Mouse (Mus musculus): ENCODE measurements around the gene Atf5.

DNA sequence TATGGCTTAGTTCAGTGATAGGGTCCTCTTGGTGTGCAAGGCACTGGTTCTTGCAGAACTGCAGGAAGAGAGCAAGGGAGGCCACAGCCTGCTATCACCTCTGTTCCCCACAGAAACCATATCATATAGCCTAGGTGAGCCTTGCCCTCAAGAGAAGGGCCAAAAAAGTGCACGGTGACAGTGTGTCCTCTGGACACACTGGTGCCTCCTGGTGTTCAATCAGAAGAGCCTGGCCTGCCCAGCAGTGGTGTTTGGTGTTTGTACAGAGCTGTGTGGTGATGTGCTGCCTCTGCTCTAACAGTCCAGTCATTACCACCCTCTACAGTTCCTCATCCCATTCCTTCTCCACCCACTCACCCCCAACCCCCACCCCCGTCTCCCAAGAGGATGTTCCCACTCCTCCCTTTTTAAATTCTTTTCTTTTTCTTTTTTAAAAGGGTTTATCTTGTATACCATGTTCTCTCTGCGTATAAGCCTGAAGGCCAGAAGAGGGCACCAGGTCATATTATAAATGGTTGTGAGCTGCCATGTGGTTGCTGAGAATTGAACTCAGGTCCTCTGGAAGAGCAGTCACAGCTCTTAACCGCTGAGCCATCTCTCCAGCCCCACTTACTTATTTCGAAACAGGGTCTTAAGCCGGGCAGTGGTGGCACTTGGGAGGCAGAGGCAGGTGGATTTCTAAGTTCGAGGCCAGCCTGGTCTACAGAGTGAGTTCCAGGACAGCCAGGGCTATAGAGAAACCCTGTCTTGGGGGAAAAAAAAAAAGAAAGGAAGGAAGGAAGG, 5.4 kb upstream of the Atf5 start:
- TF ChIP-seq GATA1 (IDR thresholded peaks at IDR 0.05; ENCODE audit: borderline replicate concordance, low read length) (no peak), FLI1 (IDR thresholded peaks at IDR 0.05; ENCODE audit: low read length) (no peak)
